Mouse (Mus musculus) thymus, adult 2 months (tissue): ENCODE data around the gene Psat1.

Source experiments
- CTCF ChIP-seq: fragments of 200-500 bp; IDR thresholded peaks from 2 replicates; pipeline ENCODE4 v1.5.1; 2012; ENCODE audit warnings: mild to moderate bottlenecking, control low read depth, low read length, moderate library complexity, borderline replicate concordance; ENCODE audit not compliant: control insufficient read depth, poor library complexity, insufficient read depth; ENCODE audit errors: extremely low read depth
- POLR2A ChIP-seq: fragments of 200-500 bp; IDR thresholded peaks from 2 replicates; pipeline ENCODE4 v1.6.1; 2012; ENCODE audit warnings: mild to moderate bottlenecking, low read length, control low read depth, moderate library complexity; ENCODE audit not compliant: control insufficient read depth, poor library complexity, insufficient read depth; ENCODE audit errors: extremely low read depth

DNA sequence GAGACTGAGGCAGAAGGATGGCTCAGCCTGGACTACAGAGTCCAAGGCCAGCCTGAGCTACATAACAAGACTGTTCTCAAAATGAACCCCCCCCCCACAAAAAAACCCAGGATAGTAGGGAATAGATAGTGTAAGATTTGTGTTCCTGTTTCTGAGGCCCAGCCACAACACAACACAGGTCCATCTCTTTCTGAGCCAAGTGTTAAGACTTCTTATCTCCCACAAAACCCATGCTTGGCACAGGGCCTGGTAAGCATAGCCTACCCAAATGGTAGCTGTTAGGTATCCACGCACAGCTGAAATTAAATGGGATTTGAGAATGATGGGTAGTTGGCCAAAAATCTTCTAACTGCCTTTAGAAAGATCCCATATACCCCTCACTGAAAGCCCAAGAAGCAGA is 36.6 kb downstream of the Psat1 start:
- TF ChIP-seq POLR2A (no peak), CTCF (no peak)
